Mouse (Mus musculus): ENCODE data around the gene Ptpn3.

The Ptpn3 gene

GRCm38 (mm10) chr4:57306260-57306659 lies 4.6 kb upstream of the Ptpn3 start:
- no peak overlapping the region for H3K4me3 ChIP-seq (replicated peaks; ENCODE audit: low read length)
- TF ChIP-seq CTCF (conservative IDR thresholded peaks at IDR 0.05; ENCODE audit: low read length) (no peak), POU5F1 (IDR thresholded peaks at IDR 0.05; ENCODE audit: borderline replicate concordance, low read length) (no peak), NANOG (IDR thresholded peaks at IDR 0.05; ENCODE audit: borderline replicate concordance, low read length) (no peak)
- peaks cover 4% of the 10 kb centered on the region for H3K27me3 ChIP-seq (ENCODE audit: insufficient read depth, low read length)
- H3K9me3 ChIP-seq (ENCODE audit: low read length) = no peaks in the 10 kb centered on the region
- H3K36me3 ChIP-seq (ENCODE audit: insufficient read depth, low read length) = no peaks in the 10 kb centered on the region
- peaks cover 68% of the 10 kb centered on the region for H3K4me1 ChIP-seq (replicated peaks; ENCODE audit: low read depth, low read length)

GRCm38 (mm10) chr4:57305644-57306043 lies 4.0 kb upstream of the Ptpn3 start:
- H3K4me3 ChIP-seq (replicated peaks; ENCODE audit: low read length) = peak overlapping the region; percentile 33
- no peaks in the 10 kb centered on the region for H3K36me3 ChIP-seq (ENCODE audit: insufficient read depth, low read length)
- TF ChIP-seq POU5F1 (IDR thresholded peaks at IDR 0.05; ENCODE audit: borderline replicate concordance, low read length) = no peak
- TF ChIP-seq CTCF (conservative IDR thresholded peaks at IDR 0.05; ENCODE audit: low read length) = no peak
- TF ChIP-seq NANOG (IDR thresholded peaks at IDR 0.05; ENCODE audit: borderline replicate concordance, low read length) = no peak
- no peaks in the 10 kb centered on the region for H3K9me3 ChIP-seq (ENCODE audit: low read length)
- H3K4me1 ChIP-seq (replicated peaks; ENCODE audit: low read depth, low read length) = peaks cover 68% of the 10 kb centered on the region
- peaks cover 4% of the 10 kb centered on the region for H3K27me3 ChIP-seq (ENCODE audit: insufficient read depth, low read length)

GRCm38 (mm10) chr4:57300469-57301409 lies 898 bp downstream of the Ptpn3 start:
- H3K9me3 ChIP-seq (ENCODE audit: low read length) = no peaks in the 10 kb centered on the region
- peaks cover 17% of the 10 kb centered on the region for H3K36me3 ChIP-seq (ENCODE audit: insufficient read depth, low read length)
- TF ChIP-seq CTCF (conservative IDR thresholded peaks at IDR 0.05; ENCODE audit: low read length) (no peak; the same call in 1 of the 2 replicates), NANOG (IDR thresholded peaks at IDR 0.05; ENCODE audit: borderline replicate concordance, low read length) (no peak), POU5F1 (IDR thresholded peaks at IDR 0.05; ENCODE audit: borderline replicate concordance, low read length) (no peak)
- peak overlapping the region; percentile 93 for H3K4me3 ChIP-seq (replicated peaks; ENCODE audit: low read length)
- H3K27me3 ChIP-seq (ENCODE audit: insufficient read depth, low read length) = peaks cover 8% of the 10 kb centered on the region; the same call in 1 of the 2 replicates
- H3K4me1 ChIP-seq (replicated peaks; ENCODE audit: low read depth, low read length) = peaks cover 72% of the 10 kb centered on the region

- Histone ChIP-seq H3K27me3 (ENCODE audit: insufficient read depth, low read length) (peaks cover 8% of the 10 kb centered on the region; the same call in 1 of the 2 replicates), H3K4me1 (replicated peaks; ENCODE audit: low read depth, low read length) (peaks cover 72% of the 10 kb centered on the region), H3K36me3 (ENCODE audit: insufficient read depth, low read length) (peaks cover 22% of the 10 kb centered on the region), H3K9me3 (ENCODE audit: low read length) (no peaks in the 10 kb centered on the region), H3K4me3 (replicated peaks; ENCODE audit: low read length) (peak overlapping the region; percentile 93)
- no peak for TF ChIP-seq CTCF (conservative IDR thresholded peaks at IDR 0.05; ENCODE audit: low read length)
- TF ChIP-seq POU5F1 (IDR thresholded peaks at IDR 0.05; ENCODE audit: borderline replicate concordance, low read length) = no peak
- TF ChIP-seq NANOG (IDR thresholded peaks at IDR 0.05; ENCODE audit: borderline replicate concordance, low read length) = no peak
Measured at GRCm38 (mm10) chr4:57299701-57300468, 1.8 kb downstream of the Ptpn3 start.

- Histone ChIP-seq H3K9me3 (ENCODE audit: low read length) (no peaks in the 10 kb centered on the region), H3K4me3 (replicated peaks; ENCODE audit: low read length) (peak overlapping the region; percentile 93), H3K36me3 (ENCODE audit: insufficient read depth, low read length) (peaks cover 23% of the 10 kb centered on the region), H3K4me1 (replicated peaks; ENCODE audit: low read depth, low read length) (peaks cover 71% of the 10 kb centered on the region), H3K27me3 (ENCODE audit: insufficient read depth, low read length) (peaks cover 8% of the 10 kb centered on the region; the same call in 1 of the 2 replicates)
- TF ChIP-seq NANOG (IDR thresholded peaks at IDR 0.05; ENCODE audit: borderline replicate concordance, low read length) = no peak
- TF ChIP-seq POU5F1 (IDR thresholded peaks at IDR 0.05; ENCODE audit: borderline replicate concordance, low read length) = no peak
- TF ChIP-seq CTCF (conservative IDR thresholded peaks at IDR 0.05; ENCODE audit: low read length) = no peak
Measured at GRCm38 (mm10) chr4:57299308-57299700, 2.3 kb downstream of the Ptpn3 start.

- no peak overlapping the region for H3K4me3 ChIP-seq (replicated peaks; ENCODE audit: low read length)
- TF ChIP-seq NANOG (IDR thresholded peaks at IDR 0.05; ENCODE audit: borderline replicate concordance, low read length) (no peak), CTCF (conservative IDR thresholded peaks at IDR 0.05; ENCODE audit: low read length) (no peak), POU5F1 (IDR thresholded peaks at IDR 0.05; ENCODE audit: borderline replicate concordance, low read length) (no peak)
- H3K9me3 ChIP-seq (ENCODE audit: low read length) = no peaks in the 10 kb centered on the region
- peaks cover 76% of the 10 kb centered on the region for H3K4me1 ChIP-seq (replicated peaks; ENCODE audit: low read depth, low read length)
- H3K27me3 ChIP-seq (ENCODE audit: insufficient read depth, low read length) = peaks cover 8% of the 10 kb centered on the region; the same call in 1 of the 2 replicates
- peaks cover 23% of the 10 kb centered on the region for H3K36me3 ChIP-seq (ENCODE audit: insufficient read depth, low read length)
Measured at GRCm38 (mm10) chr4:57298181-57298580, 3.5 kb downstream of the Ptpn3 start.

GRCm38 (mm10) chr4:57294971-57295656 lies 6.5 kb downstream of the Ptpn3 start:
- Histone ChIP-seq H3K36me3 (ENCODE audit: insufficient read depth, low read length) (peaks cover 23% of the 10 kb centered on the region), H3K9me3 (ENCODE audit: low read length) (no peaks in the 10 kb centered on the region), H3K27me3 (ENCODE audit: insufficient read depth, low read length) (peaks cover 8% of the 10 kb centered on the region; the same call in 1 of the 2 replicates), H3K4me1 (replicated peaks; ENCODE audit: low read depth, low read length) (peaks cover 84% of the 10 kb centered on the region), H3K4me3 (replicated peaks; ENCODE audit: low read length) (peak overlapping the region; percentile 35)
- TF ChIP-seq POU5F1 (IDR thresholded peaks at IDR 0.05; ENCODE audit: borderline replicate concordance, low read length) (no peak), NANOG (IDR thresholded peaks at IDR 0.05; ENCODE audit: borderline replicate concordance, low read length) (no peak)

All from E14TG2a.4 (cell line).